Mouse (Mus musculus) heart, embryonic 14.5 days (tissue): Measurements from ENCODE around the gene Mocs2. TPM values are rescaled to one million over a fixed set of nuclear protein-coding genes. Genes with fewer than 3 reads are reported as not detected.

Experiments
- polyA plus RNA-seq: library from polyadenylated mRNA; unstranded; fragments of >200 nt; fragmentation: Nextera tagmentation; extraction: Ambion mirVana; gene quantifications from 2 replicates; pipeline ENCODE4 v1.2.1, GENCODE M21; 2014

Mocs2 gene
- polyA plus RNA-seq, 1 experiment from 2014 or later = 64.4 TPM

Other genes with a start within 250 kb of the Mocs2 start
- 2.0 and 2.6 TPM in 2 replicates for gene Itga2, start 113.9 kb downstream of the Mocs2 start, polyA plus RNA-seq